Mouse (Mus musculus) heart, postnatal 0 days (tissue): ENCODE measurements around the gene Retreg3.

Experiments
- CTCF ChIP-seq: IDR thresholded peaks from 2 replicates; pipeline ENCODE4 v1.5.1; 2016; ENCODE audit warnings: antibody characterized with exemption, control low read depth, low read depth
- EP300 ChIP-seq: IDR thresholded peaks from 2 replicates; pipeline ENCODE4 v1.6.1; 2016; ENCODE audit warnings: antibody characterized with exemption, low read depth

DNA sequence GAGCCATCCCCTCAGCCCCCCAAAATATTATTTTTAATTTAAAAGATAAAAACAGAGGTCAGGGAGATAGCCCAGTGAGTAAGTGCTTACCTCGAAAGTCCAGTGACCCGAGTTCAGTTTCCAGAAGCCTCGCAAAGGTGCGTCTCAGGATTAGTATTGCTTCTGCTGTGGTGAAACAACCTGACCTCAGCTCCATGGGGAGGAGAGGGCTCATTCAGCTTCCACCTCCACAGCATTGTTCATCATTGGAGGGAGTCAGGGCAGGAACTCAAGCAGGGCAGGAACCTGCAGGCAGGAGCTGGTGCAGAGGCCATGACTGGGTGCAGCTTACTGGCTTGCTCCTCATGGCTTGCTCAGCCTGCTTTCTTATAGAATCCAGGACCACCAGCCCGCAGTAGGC lies 58.6 kb downstream of the Retreg3 start:
- TF ChIP-seq CTCF, result no peak
- TF ChIP-seq EP300, result no peak
